Mouse (Mus musculus): ENCODE measurements around the gene Phldb3.

DNA sequence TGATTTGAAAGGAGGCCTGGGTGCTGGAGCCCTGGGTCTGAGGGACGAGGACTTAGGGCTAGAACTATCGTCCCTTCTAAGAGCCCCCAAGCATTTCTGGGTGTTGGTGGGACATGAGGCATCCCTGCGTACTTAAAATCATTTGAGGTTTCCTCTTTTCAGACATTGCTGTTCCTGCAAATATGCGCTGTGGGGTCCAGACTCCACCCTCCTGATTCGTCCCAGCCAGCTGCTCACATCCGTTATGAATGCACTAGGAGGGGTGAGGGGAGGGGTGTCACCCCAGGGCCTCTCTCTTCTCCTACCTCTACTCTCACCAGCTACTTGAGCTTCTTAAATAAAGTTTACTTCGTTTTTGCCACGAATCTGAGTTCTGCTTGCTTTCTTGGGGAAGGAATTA is 2.0 kb upstream of the Phldb3 start:
- TF ChIP-seq EP300 (IDR thresholded peaks at IDR 0.05; ENCODE audit: low read depth) (no peak), CTCF (IDR thresholded peaks at IDR 0.05; ENCODE audit: low read depth) (no peak)
